ENCODE assay signal across 22 mouse cellular contexts in the genomic region with DNA sequence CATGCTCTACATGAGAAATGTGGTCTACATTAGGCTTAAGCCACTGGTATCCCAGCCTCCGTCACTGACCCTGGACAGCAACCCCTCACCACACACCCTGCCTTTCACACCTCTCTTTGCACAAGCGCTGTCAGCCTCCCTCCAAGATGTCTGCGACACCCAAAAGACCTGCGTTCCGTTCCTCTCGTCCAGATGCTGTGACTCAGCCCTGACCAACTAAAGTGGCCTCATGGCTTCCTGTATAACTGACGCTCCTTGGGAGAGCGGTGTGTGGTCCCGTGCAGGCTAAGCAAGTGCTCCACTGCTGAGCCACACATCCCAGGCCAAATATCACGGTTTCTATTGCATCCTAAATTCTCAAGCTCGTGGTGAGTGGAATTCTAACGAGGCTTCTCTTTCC. TPM values are rescaled to one million over a fixed set of nuclear protein-coding genes. Genes with fewer than 3 reads are reported as not detected.
"Had no signal": no experiment of that assay in that cellular context is flagged by ENCODE, and none has a peak within 500 bp of the region (broad histone marks: within the 10 kb centered on the region; RNA-seq: fewer than 3 reads in every experiment).

No protein-coding gene starts in this region.

- H3K4me2 ChIP-seq: limb, embryonic 13.5 days; liver, embryonic 11.5 days; lung, embryonic 14.5 days; midbrain, embryonic 13.5 days; neural tube, embryonic 12.5 days; neural tube, embryonic 15.5 days; stomach, embryonic 15.5 days had no signal

- H3K4me1 ChIP-seq: limb, embryonic 13.5 days; stomach, embryonic 15.5 days had no signal

- H3K9ac ChIP-seq: limb, embryonic 13.5 days; liver, embryonic 14.5 days; liver, postnatal 0 days; lung, embryonic 14.5 days; midbrain, embryonic 13.5 days; neural tube, embryonic 12.5 days; neural tube, embryonic 15.5 days; stomach, embryonic 15.5 days had no signal

- DNase-seq: kidney, adult 18-20 months; kidney, adult 9 months; kidney, postnatal 14 days; kidney, postnatal 4 days; left cerebral cortex, postnatal 4 days; liver, postnatal 0 days; lung, embryonic 14.5 days; right cerebral cortex, adult 18-20 months; right cerebral cortex, postnatal 14 days; right cerebral cortex, postnatal 4 days; spleen, adult 18-20 months; thymus, postnatal 36 days had no signal

- ATAC-seq: intestine, embryonic 16.5 days; liver, postnatal 0 days; lung, postnatal 0 days; midbrain, embryonic 13.5 days had no signal

- H3K4me3 ChIP-seq: limb, embryonic 13.5 days; midbrain, embryonic 13.5 days; neural tube, embryonic 12.5 days; neural tube, embryonic 15.5 days; stomach, embryonic 15.5 days had no signal

- H3K9me3 ChIP-seq: limb, embryonic 13.5 days; midbrain, embryonic 13.5 days; neural tube, embryonic 12.5 days; neural tube, embryonic 15.5 days; stomach, embryonic 15.5 days had no signal

- H3K27me3 ChIP-seq: midbrain, embryonic 13.5 days; neural tube, embryonic 12.5 days; neural tube, embryonic 15.5 days; stomach, embryonic 15.5 days had no signal

- H3K27ac ChIP-seq: limb, embryonic 13.5 days; liver, embryonic 14.5 days; macrophage; midbrain, embryonic 13.5 days; neural tube, embryonic 12.5 days; neural tube, embryonic 15.5 days; stomach, embryonic 15.5 days had no signal

- H3K36me3 ChIP-seq: limb, embryonic 13.5 days; midbrain, embryonic 13.5 days; neural tube, embryonic 12.5 days; neural tube, embryonic 15.5 days; stomach, embryonic 15.5 days had no signal

RNA-seq across cellular contexts. Expression of a gene that starts 22.1 kb away (rescaled TPM):
- polyA plus RNA-seq: liver, embryonic 11.5 days; liver, embryonic 14.5 days; liver, postnatal 0 days; macrophage had no signal
